Comparison of ENCODE assay signal across 21 mouse cellular contexts in the genomic region with DNA sequence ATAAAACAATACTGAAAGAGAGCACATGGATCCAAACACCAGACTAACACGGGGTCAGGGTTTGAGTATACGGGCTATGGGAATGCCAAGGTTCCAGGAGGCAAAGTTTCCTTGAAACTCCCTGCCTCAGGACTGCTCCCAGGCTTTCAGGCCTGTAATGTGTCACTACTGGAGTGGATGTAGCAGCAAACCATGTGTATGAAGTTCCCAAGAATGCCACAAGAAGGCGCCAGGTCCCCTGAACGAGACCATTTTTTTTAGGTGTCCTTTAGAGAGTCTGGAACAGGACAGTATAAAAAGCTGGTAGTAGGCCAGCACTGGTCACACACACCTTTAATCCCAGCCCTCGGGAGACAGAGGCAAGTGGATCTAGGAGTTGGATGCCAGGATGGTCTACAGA. TPM values are rescaled to one million over a fixed set of nuclear protein-coding genes. Genes with fewer than 3 reads are reported as not detected.
DNase-seq lines count a peak whose midpoint lies in the region; ATAC-seq and TF ChIP-seq lines count a peak whose summit lies in the region.
"Had no signal": no experiment of that assay in that cellular context is flagged by ENCODE, and none has a peak within 500 bp of the region (broad histone marks: within the 10 kb centered on the region; RNA-seq: fewer than 3 reads in every experiment).

No protein-coding gene starts in this region.

- ATAC-seq in hindbrain, postnatal 0 days, result no peak
- ATAC-seq in hindbrain, embryonic 11.5 days (ENCODE audit: low FRiP score), result no peak
- ATAC-seq in liver, postnatal 0 days, result no peak
- ATAC-seq in liver, embryonic 11.5 days (replicated peaks; ENCODE audit: low FRiP score), result no peak
- no peak for ATAC-seq in stomach, postnatal 0 days (ENCODE audit: low FRiP score, low TSS enrichment)
- ATAC-seq: hindbrain, embryonic 16.5 days had no signal

- H3K4me1 ChIP-seq in hindbrain, postnatal 0 days (ENCODE audit: insufficient read depth, low read length), result no peaks in the 10 kb centered on the region
- no peaks in the 10 kb centered on the region for H3K4me1 ChIP-seq in hindbrain, embryonic 11.5 days (replicated peaks; ENCODE audit: control insufficient read depth, insufficient read depth, low read length)
- no peaks in the 10 kb centered on the region for H3K4me1 ChIP-seq in liver, postnatal 0 days (ENCODE audit: insufficient read depth)
- no peaks in the 10 kb centered on the region for H3K4me1 ChIP-seq in liver, embryonic 11.5 days (replicated peaks; ENCODE audit: control insufficient read depth, insufficient read depth, low read length)
- H3K4me1 ChIP-seq in stomach, postnatal 0 days (replicated peaks; ENCODE audit: control insufficient read depth, insufficient read depth), result no peaks in the 10 kb centered on the region
- H3K4me1 ChIP-seq: heart, embryonic 15.5 days; limb, embryonic 13.5 days had no signal

- no peaks in the 10 kb centered on the region for H3K36me3 ChIP-seq in hindbrain, postnatal 0 days (ENCODE audit: insufficient read depth, low read length)
- H3K36me3 ChIP-seq in hindbrain, embryonic 11.5 days (ENCODE audit: control insufficient read depth, insufficient read depth, low read length), result no peaks in the 10 kb centered on the region
- no peaks in the 10 kb centered on the region for H3K36me3 ChIP-seq in liver, postnatal 0 days (replicated peaks; ENCODE audit: insufficient read depth, low read length)
- H3K36me3 ChIP-seq in liver, embryonic 11.5 days (ENCODE audit: control insufficient read depth, insufficient read depth, low read length), result no peaks in the 10 kb centered on the region
- H3K36me3 ChIP-seq in stomach, postnatal 0 days (ENCODE audit: control insufficient read depth, insufficient read depth, low read length), result no peaks in the 10 kb centered on the region
- H3K36me3 ChIP-seq: forebrain, embryonic 10.5 days; heart, embryonic 15.5 days; limb, embryonic 13.5 days had no signal

- H3K4me2 ChIP-seq in hindbrain, postnatal 0 days (ENCODE audit: low read depth, low read length), result no peak overlapping the region
- no peak overlapping the region for H3K4me2 ChIP-seq in hindbrain, embryonic 11.5 days (replicated peaks; ENCODE audit: low read depth, low read length)
- no peak overlapping the region for H3K4me2 ChIP-seq in liver, postnatal 0 days (ENCODE audit: low read depth, low read length)
- no peak overlapping the region for H3K4me2 ChIP-seq in liver, embryonic 11.5 days
- no peak overlapping the region for H3K4me2 ChIP-seq in stomach, postnatal 0 days (replicated peaks; ENCODE audit: low read depth)
- H3K4me2 ChIP-seq: heart, embryonic 15.5 days; limb, embryonic 13.5 days; midbrain, embryonic 11.5 days had no signal

- peak; percentile 46 for TF ChIP-seq CTCF in hindbrain, postnatal 0 days (IDR thresholded peaks at IDR 0.05; ENCODE audit: low read depth)
- peak; percentile 24 for TF ChIP-seq CTCF in liver, postnatal 0 days (IDR thresholded peaks at IDR 0.05; ENCODE audit: low read depth)
- peak; percentile 21; the same call in 1 of the 2 replicates for TF ChIP-seq CTCF in stomach, postnatal 0 days (IDR thresholded peaks at IDR 0.05; ENCODE audit: low read depth)

- no peak overlapping the region for H3K9ac ChIP-seq in hindbrain, postnatal 0 days (replicated peaks; ENCODE audit: low read length)
- no peak overlapping the region for H3K9ac ChIP-seq in hindbrain, embryonic 11.5 days (ENCODE audit: low read depth, low read length)
- no peak overlapping the region for H3K9ac ChIP-seq in liver, postnatal 0 days (replicated peaks)
- H3K9ac ChIP-seq in liver, embryonic 11.5 days (ENCODE audit: low read depth, low read length), result no peak overlapping the region
- no peak overlapping the region for H3K9ac ChIP-seq in stomach, postnatal 0 days (ENCODE audit: low read length)
- H3K9ac ChIP-seq: heart, embryonic 15.5 days; limb, embryonic 13.5 days had no signal

- no peaks in the 10 kb centered on the region for H3K9me3 ChIP-seq in hindbrain, postnatal 0 days (ENCODE audit: low read length)
- no peaks in the 10 kb centered on the region for H3K9me3 ChIP-seq in hindbrain, embryonic 11.5 days (ENCODE audit: control insufficient read depth, low read length)
- H3K9me3 ChIP-seq in liver, postnatal 0 days (ENCODE audit: low read length), result no peaks in the 10 kb centered on the region
- no peaks in the 10 kb centered on the region for H3K9me3 ChIP-seq in liver, embryonic 11.5 days (ENCODE audit: control insufficient read depth, low read length)
- H3K9me3 ChIP-seq in stomach, postnatal 0 days (ENCODE audit: control insufficient read depth, low read length), result no peaks in the 10 kb centered on the region
- H3K9me3 ChIP-seq: forebrain, embryonic 10.5 days; heart, embryonic 15.5 days; limb, embryonic 13.5 days had no signal

- H3K27me3 ChIP-seq in hindbrain, postnatal 0 days (ENCODE audit: insufficient read depth, low read length), result no peaks in the 10 kb centered on the region
- H3K27me3 ChIP-seq in hindbrain, embryonic 11.5 days (ENCODE audit: control insufficient read depth, insufficient read depth, low read length), result no peaks in the 10 kb centered on the region
- no peaks in the 10 kb centered on the region for H3K27me3 ChIP-seq in liver, postnatal 0 days (ENCODE audit: insufficient read depth, low read length)
- no peaks in the 10 kb centered on the region for H3K27me3 ChIP-seq in liver, embryonic 11.5 days (replicated peaks; ENCODE audit: control insufficient read depth, insufficient read depth, low read length)
- H3K27me3 ChIP-seq in stomach, postnatal 0 days (ENCODE audit: control insufficient read depth, insufficient read depth, low read length), result no peaks in the 10 kb centered on the region
- H3K27me3 ChIP-seq: heart, embryonic 15.5 days; limb, embryonic 13.5 days had no signal

- H3K27ac ChIP-seq in hindbrain, postnatal 0 days, result no peak overlapping the region
- H3K27ac ChIP-seq in hindbrain, embryonic 11.5 days (ENCODE audit: low read depth, low read length), result no peak overlapping the region
- no peak overlapping the region for H3K27ac ChIP-seq in liver, postnatal 0 days (ENCODE audit: low read depth)
- H3K27ac ChIP-seq in liver, embryonic 11.5 days (ENCODE audit: low read depth, low read length), result no peak overlapping the region
- H3K27ac ChIP-seq in stomach, postnatal 0 days (replicated peaks), result no peak overlapping the region
- H3K27ac ChIP-seq: forebrain, embryonic 10.5 days; heart, adult 2 months; heart, embryonic 15.5 days; limb, embryonic 13.5 days had no signal

- WGBS in hindbrain, postnatal 0 days, result 82% methylated on average over 5 of the region's 5 CpGs
- WGBS in hindbrain, embryonic 11.5 days, result 82% methylated on average over 5 of the region's 5 CpGs
- 84% methylated on average over 5 of the region's 5 CpGs for WGBS in liver, postnatal 0 days (ENCODE audit: insufficient replicate concordance)
- 79% methylated on average over 5 of the region's 5 CpGs for WGBS in liver, embryonic 11.5 days
- WGBS in stomach, postnatal 0 days, result 87% methylated on average over 5 of the region's 5 CpGs

- no peak for DNase-seq in hindbrain, postnatal 0 days (ENCODE audit: low spot score)
- no peak for DNase-seq in hindbrain, embryonic 11.5 days (ENCODE audit: low spot score)
- no peak for DNase-seq in liver, postnatal 0 days
- DNase-seq in liver, embryonic 11.5 days (ENCODE audit: low spot score), result no peak
- DNase-seq in ES-CJ7 (ENCODE audit: low read depth, low spot score), result peak; percentile 82
- no peak for DNase-seq in stomach, postnatal 0 days (ENCODE audit: low spot score)
- DNase-seq in gastrocnemius, postnatal 4 days (ENCODE audit: low spot score in 2 of 2), result no peak
- DNase-seq: B cell, adult 2 months; cerebellum, adult 8-10 months; heart, adult 2 months; heart, postnatal 4 days; kidney, adult 18-20 months; kidney, postnatal 36 days; retina, postnatal 1 day; thymus, postnatal 25 days had no signal

- no peak overlapping the region for H3K4me3 ChIP-seq in hindbrain, postnatal 0 days (ENCODE audit: low read length)
- H3K4me3 ChIP-seq in hindbrain, embryonic 11.5 days (ENCODE audit: low read depth, low read length), result no peak overlapping the region
- H3K4me3 ChIP-seq in liver, postnatal 0 days (ENCODE audit: low read depth, low read length), result no peak overlapping the region
- H3K4me3 ChIP-seq in liver, embryonic 11.5 days (ENCODE audit: low read depth, low read length), result no peak overlapping the region
- no peak overlapping the region for H3K4me3 ChIP-seq in stomach, postnatal 0 days (ENCODE audit: low read depth, low read length)
- H3K4me3 ChIP-seq: forebrain, embryonic 10.5 days; heart, adult 2 months; heart, embryonic 15.5 days; limb, embryonic 13.5 days had no signal

- no peak for TF ChIP-seq EP300 in liver, postnatal 0 days (IDR thresholded peaks at IDR 0.05; ENCODE audit: low read depth)
- no peak for TF ChIP-seq EP300 in stomach, postnatal 0 days (optimal IDR thresholded peaks at IDR 0.05)

RNA-seq across cellular contexts. Expression of gene Agtrap, which starts 6.3 kb away (rescaled TPM):
- total RNA-seq in hindbrain, postnatal 0 days (2014; rRNA removed), result 6.2 and 7.6 TPM in 2 replicates
- polyA plus RNA-seq in hindbrain, postnatal 0 days (2015; fragmentation: Nextera tagmentation; extraction: Ambion mirVana), result 9.9 and 10.4 TPM in 2 replicates
- 8.8 and 10.9 TPM in 2 replicates for polyA plus RNA-seq in hindbrain, embryonic 11.5 days (2014; fragmentation: Nextera tagmentation; extraction: Ambion mirVana)
- 10.4 and 10.8 TPM in 2 replicates for polyA plus RNA-seq in liver, postnatal 0 days (2015; fragmentation: Nextera tagmentation; extraction: Ambion mirVana)
- polyA plus RNA-seq in liver, embryonic 11.5 days (2014; fragmentation: Nextera tagmentation; extraction: Ambion mirVana), result 18.3 and 20.9 TPM in 2 replicates
- polyA plus RNA-seq in stomach, postnatal 0 days (2015; fragmentation: Nextera tagmentation; extraction: Ambion mirVana), result 23.2 and 26.9 TPM in 2 replicates
- 10 to 100 TPM; 20.5 to 22.7 TPM for total RNA-seq in gastrocnemius, postnatal 4 days (2021)

RNA-seq across cellular contexts. Expression of gene Mad2l2, which starts 36.0 kb away (rescaled TPM):
- total RNA-seq in hindbrain, postnatal 0 days (2014; rRNA removed), result 39.9 and 56.5 TPM in 2 replicates
- 99.7 and 102 TPM in 2 replicates for polyA plus RNA-seq in hindbrain, postnatal 0 days (2015; fragmentation: Nextera tagmentation; extraction: Ambion mirVana)
- polyA plus RNA-seq in hindbrain, embryonic 11.5 days (2014; fragmentation: Nextera tagmentation; extraction: Ambion mirVana), result 82.5 and 88.2 TPM in 2 replicates
- 16.9 and 18.8 TPM in 2 replicates for polyA plus RNA-seq in liver, postnatal 0 days (2015; fragmentation: Nextera tagmentation; extraction: Ambion mirVana)
- polyA plus RNA-seq in liver, embryonic 11.5 days (2014; fragmentation: Nextera tagmentation; extraction: Ambion mirVana), result 41.4 and 44.7 TPM in 2 replicates
- polyA plus RNA-seq in stomach, postnatal 0 days (2015; fragmentation: Nextera tagmentation; extraction: Ambion mirVana), result 24.6 and 25.0 TPM in 2 replicates
- 10 to 100 TPM; 19.0 to 20.4 TPM for total RNA-seq in gastrocnemius, postnatal 4 days (2021)

RNA-seq across cellular contexts. Expression of gene Draxin, which starts 36.3 kb away (rescaled TPM):
- total RNA-seq in hindbrain, postnatal 0 days (2014; rRNA removed), result 42.3 and 44.9 TPM in 2 replicates
- 7.2 TPM in 2 replicates for polyA plus RNA-seq in hindbrain, postnatal 0 days (2015; fragmentation: Nextera tagmentation; extraction: Ambion mirVana)
- 12.8 and 13.8 TPM in 2 replicates for polyA plus RNA-seq in hindbrain, embryonic 11.5 days (2014; fragmentation: Nextera tagmentation; extraction: Ambion mirVana)
- 0.04 and 0.05 TPM in 2 replicates for polyA plus RNA-seq in liver, postnatal 0 days (2015; fragmentation: Nextera tagmentation; extraction: Ambion mirVana)
- 0.12 and 0.31 TPM in 2 replicates for polyA plus RNA-seq in liver, embryonic 11.5 days (2014; fragmentation: Nextera tagmentation; extraction: Ambion mirVana)
- polyA plus RNA-seq in stomach, postnatal 0 days (2015; fragmentation: Nextera tagmentation; extraction: Ambion mirVana), result 0.01 TPM in 1 of 2 replicates, not detected in the other
- total RNA-seq in gastrocnemius, postnatal 4 days (2021), result under 1 TPM; 0.39 to 0.44 TPM
- total RNA-seq: gastrocnemius, adult 8-10 months; heart, postnatal 4 days had no signal
- polyA plus RNA-seq: heart, embryonic 15.5 days had no signal

RNA-seq across cellular contexts. Expression of gene Mthfr, which starts 55.3 kb away (rescaled TPM):
- total RNA-seq in hindbrain, postnatal 0 days (2014; rRNA removed), result 46.0 and 52.4 TPM in 2 replicates
- polyA plus RNA-seq in hindbrain, postnatal 0 days (2015; fragmentation: Nextera tagmentation; extraction: Ambion mirVana), result 9.3 and 10.6 TPM in 2 replicates
- 18.0 and 19.6 TPM in 2 replicates for polyA plus RNA-seq in hindbrain, embryonic 11.5 days (2014; fragmentation: Nextera tagmentation; extraction: Ambion mirVana)
- 3.7 and 4.5 TPM in 2 replicates for polyA plus RNA-seq in liver, postnatal 0 days (2015; fragmentation: Nextera tagmentation; extraction: Ambion mirVana)
- 15.5 and 16.1 TPM in 2 replicates for polyA plus RNA-seq in liver, embryonic 11.5 days (2014; fragmentation: Nextera tagmentation; extraction: Ambion mirVana)
- polyA plus RNA-seq in stomach, postnatal 0 days (2015; fragmentation: Nextera tagmentation; extraction: Ambion mirVana), result 8.2 and 8.7 TPM in 2 replicates
- total RNA-seq in gastrocnemius, postnatal 4 days (2021), result 10 to 100 TPM; 30.2 to 32.2 TPM

RNA-seq across cellular contexts. Expression of gene Clcn6, which starts 55.5 kb away (rescaled TPM):
- total RNA-seq in hindbrain, postnatal 0 days (2014; rRNA removed), result 58.6 and 60.7 TPM in 2 replicates
- 22.0 and 24.4 TPM in 2 replicates for polyA plus RNA-seq in hindbrain, postnatal 0 days (2015; fragmentation: Nextera tagmentation; extraction: Ambion mirVana)
- polyA plus RNA-seq in hindbrain, embryonic 11.5 days (2014; fragmentation: Nextera tagmentation; extraction: Ambion mirVana), result 21.7 and 26.2 TPM in 2 replicates
- 0.52 and 0.79 TPM in 2 replicates for polyA plus RNA-seq in liver, postnatal 0 days (2015; fragmentation: Nextera tagmentation; extraction: Ambion mirVana)
- 2.0 and 2.4 TPM in 2 replicates for polyA plus RNA-seq in liver, embryonic 11.5 days (2014; fragmentation: Nextera tagmentation; extraction: Ambion mirVana)
- 1.8 and 2.1 TPM in 2 replicates for polyA plus RNA-seq in stomach, postnatal 0 days (2015; fragmentation: Nextera tagmentation; extraction: Ambion mirVana)
- 10 to 100 TPM; 13.6 to 14.4 TPM for total RNA-seq in gastrocnemius, postnatal 4 days (2021)
